Mouse (Mus musculus) myocyte (in vitro differentiated cells): Measurements from ENCODE around the gene Grm1.

ENCODE experiments used
- CEBPB ChIP-seq: IDR thresholded peaks from 2 replicates; pipeline ENCODE4 v1.6.1; 2011; ENCODE audit warnings: mild to moderate bottlenecking, moderate library complexity; ENCODE audit not compliant: poor library complexity, insufficient read depth, severe bottlenecking
- E2F4 ChIP-seq: IDR thresholded peaks from one replicate; pipeline ENCODE4 v1.6.1; 2011; ENCODE audit warnings: mild to moderate bottlenecking, control low read depth, moderate library complexity; ENCODE audit not compliant: insufficient read depth
- MAX ChIP-seq: IDR thresholded peaks from one replicate; pipeline ENCODE4 v1.6.1; 2011; ENCODE audit warnings: low read depth, mild to moderate bottlenecking, control low read depth
- MYOD1 ChIP-seq, 3 experiments: IDR thresholded peaks; one replicate each; pipeline ENCODE4 v1.6.1; 2011; ENCODE audit warnings: control low read depth in 2 of 3, low read depth in 2 of 3, mild to moderate bottlenecking in 2 of 3, moderate library complexity in 1 of 3; ENCODE audit not compliant: insufficient read length in 2 of 3, control insufficient read depth in 1 of 3
- MYOG ChIP-seq, 3 experiments: IDR thresholded peaks; one replicate each; pipeline ENCODE4 v1.6.1; 2011; ENCODE audit warnings: control low read depth in 2 of 3, low read depth in 2 of 3, mild to moderate bottlenecking in 2 of 3; ENCODE audit not compliant: insufficient read length in 2 of 3, control insufficient read depth in 1 of 3, insufficient read depth in 1 of 3
- POLR2A ChIP-seq: IDR thresholded peaks from one replicate; pipeline ENCODE4 v1.6.1; 2011; ENCODE audit warnings: low read depth, mild to moderate bottlenecking, control low read depth, moderate library complexity; ENCODE audit not compliant: insufficient read length
- POLR2AphosphoS2 ChIP-seq: IDR thresholded peaks from one replicate; pipeline ENCODE4 v1.6.1; 2011; ENCODE audit warnings: low read depth, control low read depth; ENCODE audit not compliant: insufficient read length
- REST ChIP-seq: IDR thresholded peaks from one replicate; pipeline ENCODE4 v1.6.1; 2011; ENCODE audit warnings: mild to moderate bottlenecking, control low read depth, moderate library complexity; ENCODE audit not compliant: insufficient read depth, insufficient read length
- TCF12 ChIP-seq: IDR thresholded peaks from one replicate; pipeline ENCODE4 v1.6.1; 2011; ENCODE audit warnings: mild to moderate bottlenecking, control low read depth; ENCODE audit not compliant: poor library complexity, insufficient read depth, severe bottlenecking
- TCF3 ChIP-seq: IDR thresholded peaks from one replicate; pipeline ENCODE4 v1.6.1; 2011; ENCODE audit warnings: low read depth, control low read depth; ENCODE audit not compliant: insufficient read length
- USF1 ChIP-seq: IDR thresholded peaks from one replicate; pipeline ENCODE4 v1.6.1; 2011; ENCODE audit warnings: low read depth, mild to moderate bottlenecking, control low read depth, moderate library complexity

DNA sequence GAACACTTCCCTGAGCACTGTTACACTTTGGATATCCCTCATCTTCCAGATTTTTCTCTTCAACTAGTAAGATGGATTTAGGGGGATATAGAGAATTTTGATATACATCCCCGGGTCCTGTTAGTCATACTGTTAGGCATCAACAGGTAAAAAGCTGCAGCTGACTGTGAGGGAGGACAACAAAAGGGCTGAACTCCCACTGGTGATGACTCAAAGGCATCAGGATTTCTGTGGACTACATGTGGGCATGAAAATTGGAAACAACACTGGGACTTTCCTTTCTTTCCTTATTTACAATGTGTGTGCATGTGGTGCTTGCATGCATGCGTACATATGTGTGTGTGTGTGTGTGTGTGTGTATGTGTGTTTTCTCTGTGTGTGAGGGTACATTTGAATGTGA is 215.9 kb downstream of the Grm1 start:
- TF ChIP-seq MYOG (IDR thresholded peaks at IDR 0.05; ENCODE audit: control insufficient read depth in 1 of 3, insufficient read depth in 1 of 3, insufficient read length in 2 of 3, low read depth in 2 of 3) (no peak), CEBPB (no peak), POLR2A (no peak), POLR2AphosphoS2 (no peak), TCF3 (no peak), MAX (no peak), E2F4 (no peak), TCF12 (no peak), MYOD1 (IDR thresholded peaks at IDR 0.05; ENCODE audit: control insufficient read depth in 1 of 3, insufficient read length in 2 of 3, low read depth in 2 of 3) (no peak), USF1 (no peak), REST (no peak)
